Mouse (Mus musculus) lung, postnatal 0 days (tissue): ENCODE measurements around the gene Fam120a. TPM values are rescaled to one million over a fixed set of nuclear protein-coding genes. Genes with fewer than 3 reads are reported as not detected.

Source experiments
- ATAC-seq: fragments of 200-750 bp; cut with Nextera tagmentation; 2 replicates; pipeline ENCODE4 v1.8.0; 2017; ENCODE audit warnings: moderate library complexity
- DNase-seq: peaks from one replicate; pipeline ENCODE4 v3.0.0-alpha.2; 2016; ENCODE audit warnings: low spot score
- H3K27ac ChIP-seq: fragments of 300-500 bp; sonication (generic); 2 replicates; pipeline ENCODE4 v1.5.1; 2014; ENCODE audit warnings: antibody characterized with exemption, mild to moderate bottlenecking, low read length, mixed read lengths
- H3K27me3 ChIP-seq: fragments of 300-500 bp; sonication (generic); replicated peaks from 2 replicates; pipeline ENCODE4 v1.6.1; 2014; ENCODE audit warnings: low read length, mixed read lengths; ENCODE audit not compliant: insufficient read depth
- H3K36me3 ChIP-seq: fragments of 300-500 bp; sonication (generic); 2 replicates; pipeline ENCODE4 v1.6.1; 2014; ENCODE audit warnings: low read length, mixed read lengths; ENCODE audit not compliant: insufficient read depth
- H3K4me1 ChIP-seq: fragments of 300-500 bp; sonication (generic); 2 replicates; pipeline ENCODE4 v1.6.1; 2014; ENCODE audit warnings: antibody characterized with exemption, low read depth, low read length, mixed read lengths; ENCODE audit not compliant: insufficient read depth
- H3K4me2 ChIP-seq: fragments of 300-500 bp; sonication (generic); replicated peaks from 2 replicates; pipeline ENCODE4 v1.6.1; 2014; ENCODE audit warnings: low read depth, mild to moderate bottlenecking, low read length, moderate library complexity, mixed read lengths
- H3K4me3 ChIP-seq: fragments of 300-500 bp; sonication (generic); 2 replicates; pipeline ENCODE4 v1.5.1; 2014; ENCODE audit warnings: low read depth, low read length
- H3K9ac ChIP-seq: fragments of 300-500 bp; sonication (generic); replicated peaks from 2 replicates; pipeline ENCODE4 v1.6.1; 2014; ENCODE audit warnings: low read depth, mild to moderate bottlenecking
- H3K9me3 ChIP-seq: fragments of 300-500 bp; sonication (generic); 2 replicates; pipeline ENCODE4 v1.6.1; 2016; ENCODE audit warnings: low read length, mixed read lengths
- CTCF ChIP-seq: IDR thresholded peaks from 2 replicates; pipeline ENCODE4 v1.5.1; 2016; ENCODE audit warnings: antibody characterized with exemption, mild to moderate bottlenecking
- EP300 ChIP-seq: IDR thresholded peaks from 2 replicates; pipeline ENCODE4 v1.6.1; 2016; ENCODE audit warnings: antibody characterized with exemption, mild to moderate bottlenecking, control low read depth
- WGBS: fragments of 180-500 bp; shearing (Covaris S2); extraction: QIAGEN DNeasy Blood & Tissue Kit; methylation state at CpG from one replicate; pipeline ENCODE4 v1.1.7; 2014; 5-methylcytosine and 5-hydroxymethylcytosine counted together
- polyA plus RNA-seq: library from polyadenylated mRNA; unstranded; fragments of >200 nt; fragmentation: Nextera tagmentation; extraction: Ambion mirVana; gene quantifications from 2 replicates; pipeline ENCODE4 v1.2.1, GENCODE M21; 2015

The Fam120a gene
- polyA plus RNA-seq, 1 experiment from 2014 or later: 19.4 TPM

DNA sequence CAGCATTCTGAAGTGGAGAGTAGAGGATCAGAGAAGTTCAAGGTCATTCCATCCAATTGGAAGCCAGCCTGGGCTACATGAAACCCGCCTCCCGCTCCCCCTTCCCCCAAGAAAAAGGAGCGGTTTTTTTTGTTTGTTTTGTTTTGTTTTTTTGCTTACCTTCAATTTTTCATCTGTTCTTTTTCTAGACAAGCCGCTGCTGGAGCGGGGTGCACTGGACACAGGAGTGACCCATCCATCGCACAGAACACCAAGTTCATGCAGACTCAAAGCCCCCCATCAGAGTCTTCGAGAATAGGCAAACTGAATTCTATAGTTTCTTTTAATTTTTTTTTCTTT, 902 bp upstream of the Fam120a start:
- Histone ChIP-seq H3K9ac (peak overlapping the region; percentile 84), H3K9me3 (no peaks in the 10 kb centered on the region), H3K27ac (peak overlapping the region; percentile 99), H3K4me3 (peak overlapping the region; percentile 86), H3K4me2 (peak overlapping the region; percentile 85), H3K27me3 (no peaks in the 10 kb centered on the region), H3K4me1 (peaks cover 14% of the 10 kb centered on the region), H3K36me3 (no peaks in the 10 kb centered on the region)
- ATAC-seq: no peak
- no peak for DNase-seq
- TF ChIP-seq EP300 (0 out of 2 replicates have a peak, but pooled peaks have one; percentile 27), CTCF (no peak)
- WGBS: 11% methylated on average over 7 of the region's 7 CpGs

- H3K27ac ChIP-seq: peak overlapping the region; percentile 99
- H3K4me3 ChIP-seq: peak overlapping the region; percentile 86
- peak overlapping the region; percentile 84 for H3K9ac ChIP-seq
- under 1% methylated on average over 55 of the region's 58 CpGs for WGBS
- ATAC-seq: peak; percentile 6; the same call in 1 of the 2 replicates
- no peaks in the 10 kb centered on the region for H3K27me3 ChIP-seq
- H3K4me1 ChIP-seq: peaks cover 14% of the 10 kb centered on the region
- TF ChIP-seq EP300: no peak
- TF ChIP-seq CTCF: peak; percentile 36
- H3K4me2 ChIP-seq: peak overlapping the region; percentile 85
- no peaks in the 10 kb centered on the region for H3K9me3 ChIP-seq
- H3K36me3 ChIP-seq: no peaks in the 10 kb centered on the region
- peak; percentile 55 for DNase-seq
These were observed 681 bp downstream of the Fam120a start for GRCm38 (mm10) chr13:48966851-48967821.

GRCm38 (mm10) chr13:48965559-48966525, 2.0 kb downstream of the Fam120a start:
- Histone ChIP-seq H3K4me1 (peaks cover 19% of the 10 kb centered on the region), H3K9me3 (no peaks in the 10 kb centered on the region), H3K9ac (0 out of 2 replicates have a peak overlapping the region, but pooled peaks have one; percentile 84), H3K4me3 (peak overlapping the region; percentile 86), H3K4me2 (peak overlapping the region; percentile 85), H3K27ac (peak overlapping the region; percentile 99), H3K27me3 (no peaks in the 10 kb centered on the region), H3K36me3 (no peaks in the 10 kb centered on the region)
- 7% methylated on average over 7 of the region's 7 CpGs for WGBS
- no peak for TF ChIP-seq EP300
- peak; percentile 56 for TF ChIP-seq CTCF
- DNase-seq: peak; percentile 92
- peak; percentile 55 for ATAC-seq

GRCm38 (mm10) chr13:48964850-48965249, 3.0 kb downstream of the Fam120a start:
- H3K27ac ChIP-seq: peak overlapping the region; percentile 68
- H3K27me3 ChIP-seq: no peaks in the 10 kb centered on the region
- H3K36me3 ChIP-seq: no peaks in the 10 kb centered on the region
- DNase-seq: no peak
- TF ChIP-seq CTCF: no peak
- TF ChIP-seq EP300: no peak
- ATAC-seq: no peak
- 71% methylated on average over 4 of the region's 4 CpGs for WGBS
- no peaks in the 10 kb centered on the region for H3K9me3 ChIP-seq
- no peak overlapping the region for H3K9ac ChIP-seq
- H3K4me1 ChIP-seq: peaks cover 20% of the 10 kb centered on the region
- H3K4me2 ChIP-seq: peak overlapping the region; percentile 85
- no peak overlapping the region for H3K4me3 ChIP-seq

- H3K27me3 ChIP-seq: no peaks in the 10 kb centered on the region
- peaks cover 20% of the 10 kb centered on the region for H3K4me1 ChIP-seq
- H3K9me3 ChIP-seq: no peaks in the 10 kb centered on the region
- no peak overlapping the region for H3K4me3 ChIP-seq
- 76% methylated on average over 1 of the region's 1 CpGs for WGBS
- ATAC-seq (no peak), DNase-seq (no peak)
- no peak overlapping the region for H3K9ac ChIP-seq
- no peaks in the 10 kb centered on the region for H3K36me3 ChIP-seq
- H3K27ac ChIP-seq: peak overlapping the region; percentile 70
- TF ChIP-seq CTCF (no peak), EP300 (no peak)
- H3K4me2 ChIP-seq: no peak overlapping the region
These were observed 4.7 kb downstream of the Fam120a start for GRCm38 (mm10) chr13:48963111-48963510.

GRCm38 (mm10) chr13:48962519-48962918, 5.3 kb downstream of the Fam120a start:
- no peaks in the 10 kb centered on the region for H3K27me3 ChIP-seq
- ATAC-seq (peak; percentile 59), DNase-seq (peak; percentile 71)
- WGBS: 35% methylated on average over 3 of the region's 3 CpGs
- TF ChIP-seq EP300 (no peak), CTCF (no peak)
- no peak overlapping the region for H3K4me3 ChIP-seq
- H3K9ac ChIP-seq: no peak overlapping the region
- H3K4me1 ChIP-seq: peaks cover 20% of the 10 kb centered on the region
- H3K36me3 ChIP-seq: no peaks in the 10 kb centered on the region
- peak overlapping the region; percentile 70 for H3K27ac ChIP-seq
- no peaks in the 10 kb centered on the region for H3K9me3 ChIP-seq
- no peak overlapping the region for H3K4me2 ChIP-seq
